Mouse (Mus musculus) brain, embryonic 18.5 days (tissue): ENCODE data around the gene 2610008E11Rik.
"Not testable (repeated sequence)": the region's sequence is repeated elsewhere in the genome, so short reads cannot be mapped to it uniquely, and the experiment has no call there.

Experiments used
- DNase-seq: peaks from one replicate; pipeline ENCODE4 v3.0.0-alpha.2; 2012; ENCODE audit warnings: low read depth, low spot score

The 2610008E11Rik gene

DNA sequence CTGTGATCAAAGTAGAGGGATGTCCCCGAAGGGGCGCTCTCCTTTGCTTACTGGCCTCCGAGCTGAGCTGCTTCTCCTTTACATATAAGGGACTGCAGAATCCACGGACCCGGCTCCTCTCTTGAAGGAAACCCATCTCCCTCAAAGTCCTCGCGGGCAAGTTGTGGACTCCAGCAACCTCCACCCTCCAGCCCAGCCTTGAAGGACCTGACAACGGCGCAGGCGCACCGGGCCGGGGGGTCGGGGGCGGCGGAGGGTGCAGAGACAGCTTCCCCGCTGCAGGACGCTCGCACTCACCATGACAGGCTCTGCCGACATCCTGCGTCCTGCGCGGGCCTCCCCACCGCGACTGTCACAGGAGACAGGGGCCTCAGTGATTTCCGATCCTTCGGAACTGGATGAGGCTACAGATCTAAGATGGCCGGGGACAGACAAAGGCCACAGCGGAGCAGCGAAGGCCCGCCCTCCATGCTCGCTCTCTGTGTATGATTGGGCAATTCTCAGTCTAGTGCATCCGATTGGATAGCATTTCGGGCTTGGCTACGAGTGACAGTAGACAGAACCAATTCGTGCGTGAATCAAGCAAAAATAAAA lies at the start of gene 2610008E11Rik:
Gene 2610008E11Rik, minus strand, starts transcription at position 440 of the 594 bp plus-strand sequence.
- peak; percentile 95 for DNase-seq

DNA sequence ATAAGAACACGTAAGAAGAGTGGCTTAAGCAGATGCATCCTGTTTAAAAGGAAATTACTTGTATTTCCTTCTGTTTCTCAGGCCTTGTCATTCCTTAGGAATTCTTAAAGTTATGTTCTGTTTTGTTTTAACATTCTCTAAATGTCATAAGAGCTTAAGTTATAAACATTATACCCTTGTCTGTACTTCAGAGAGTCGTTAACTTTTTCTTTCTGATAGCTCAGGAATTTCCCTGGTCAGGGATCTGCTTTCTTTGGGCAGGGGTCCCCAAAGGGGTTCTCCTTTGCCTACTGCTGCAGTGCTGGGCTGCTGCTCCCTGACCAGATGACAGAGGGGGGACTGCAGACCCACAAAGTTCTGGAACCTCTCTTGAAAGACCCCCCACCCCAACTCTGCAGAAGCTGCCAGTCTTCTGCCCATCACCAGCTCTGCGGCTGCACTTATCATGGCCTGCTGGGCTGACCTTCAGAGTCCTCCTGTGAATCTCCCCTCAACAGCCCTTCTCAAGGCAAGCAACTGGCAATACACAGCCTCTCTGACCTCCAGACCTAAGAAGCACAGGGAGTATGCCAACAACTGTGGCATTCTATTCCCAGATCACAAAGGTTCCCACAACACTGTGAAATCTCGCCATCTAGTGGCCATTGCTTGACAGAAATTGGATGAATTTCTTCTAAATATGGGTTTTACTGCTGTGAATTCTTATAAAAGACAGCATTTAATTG lies 18.9 kb upstream of the 2610008E11Rik start:
- DNase-seq, result peak; percentile 36

DNA sequence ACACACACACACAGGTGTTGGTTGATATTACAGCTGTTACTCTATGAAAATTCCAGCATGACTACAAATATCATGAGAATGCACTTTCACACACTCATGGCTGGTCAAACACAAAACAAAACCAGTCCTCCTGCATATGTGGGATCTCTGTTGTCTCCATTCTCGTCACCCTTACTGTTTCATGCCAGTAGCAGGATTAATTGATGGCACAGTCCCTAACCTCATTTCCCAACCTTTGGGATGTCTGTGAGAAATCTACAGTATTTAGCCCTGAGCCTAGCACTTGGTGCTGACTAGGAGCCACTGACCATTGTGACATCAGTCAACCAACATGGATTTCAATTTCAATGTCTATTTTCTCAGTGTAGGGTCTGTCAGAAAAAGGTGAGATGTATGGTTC lies 17.7 kb upstream of the 2610008E11Rik start:
- no peak for DNase-seq

DNA sequence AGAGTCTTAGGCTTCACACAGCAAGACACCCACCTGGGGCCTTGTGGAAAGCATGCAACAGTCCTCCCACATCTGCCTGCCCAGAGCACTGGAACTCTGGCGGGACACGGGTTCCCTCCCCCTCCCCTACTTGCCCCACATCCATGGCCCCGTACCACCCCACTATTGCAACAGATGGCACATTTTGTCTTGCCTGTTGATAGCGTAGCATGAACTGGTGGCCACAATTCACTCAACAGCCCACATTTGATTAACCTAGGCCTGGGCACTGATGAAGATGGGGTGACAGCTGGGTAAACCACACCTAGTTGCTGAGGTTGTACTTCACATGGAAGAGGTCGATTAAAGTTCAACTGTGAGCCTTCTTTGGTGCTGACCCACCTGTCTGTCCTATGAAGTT lies 13.1 kb upstream of the 2610008E11Rik start:
- no peak for DNase-seq

DNA sequence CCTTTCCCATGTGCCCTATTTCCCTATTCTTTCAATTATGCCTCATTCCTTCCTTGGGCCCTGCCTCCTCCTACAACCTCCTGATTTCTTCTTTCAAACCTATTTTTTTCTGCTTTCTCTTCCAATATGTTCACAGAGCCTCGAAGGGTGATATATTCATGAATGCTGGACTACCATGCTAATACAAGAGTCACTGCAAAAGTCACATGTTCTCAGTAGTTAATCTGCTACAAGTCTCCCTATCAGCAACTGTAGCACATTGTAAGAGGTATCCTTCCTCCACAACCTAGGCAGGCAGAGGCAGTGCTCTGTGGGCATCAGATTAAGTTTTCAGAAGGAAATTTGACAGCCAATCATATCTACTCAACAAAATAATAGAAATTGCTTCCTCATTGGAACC lies 11.8 kb upstream of the 2610008E11Rik start:
- DNase-seq, result no peak

DNA sequence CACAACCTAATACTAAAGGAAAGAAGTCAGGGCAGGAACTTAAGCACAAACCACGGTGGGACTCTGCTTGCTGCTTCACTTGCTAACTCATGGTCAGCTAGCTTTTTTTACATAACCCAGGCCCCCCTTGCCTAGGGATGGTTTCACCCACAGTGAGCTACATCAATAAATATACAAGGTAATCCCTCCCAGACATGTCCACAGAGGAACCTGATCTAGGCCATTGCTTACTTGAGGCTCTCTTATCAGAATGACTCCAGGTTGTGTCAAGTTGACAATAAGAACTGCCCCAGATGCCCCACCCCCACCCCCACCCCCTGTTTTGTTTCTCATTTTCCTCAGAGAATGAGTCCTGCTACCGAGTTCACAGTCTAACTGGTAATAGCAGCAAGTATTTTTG lies 10.1 kb upstream of the 2610008E11Rik start:
- no peak for DNase-seq

DNA sequence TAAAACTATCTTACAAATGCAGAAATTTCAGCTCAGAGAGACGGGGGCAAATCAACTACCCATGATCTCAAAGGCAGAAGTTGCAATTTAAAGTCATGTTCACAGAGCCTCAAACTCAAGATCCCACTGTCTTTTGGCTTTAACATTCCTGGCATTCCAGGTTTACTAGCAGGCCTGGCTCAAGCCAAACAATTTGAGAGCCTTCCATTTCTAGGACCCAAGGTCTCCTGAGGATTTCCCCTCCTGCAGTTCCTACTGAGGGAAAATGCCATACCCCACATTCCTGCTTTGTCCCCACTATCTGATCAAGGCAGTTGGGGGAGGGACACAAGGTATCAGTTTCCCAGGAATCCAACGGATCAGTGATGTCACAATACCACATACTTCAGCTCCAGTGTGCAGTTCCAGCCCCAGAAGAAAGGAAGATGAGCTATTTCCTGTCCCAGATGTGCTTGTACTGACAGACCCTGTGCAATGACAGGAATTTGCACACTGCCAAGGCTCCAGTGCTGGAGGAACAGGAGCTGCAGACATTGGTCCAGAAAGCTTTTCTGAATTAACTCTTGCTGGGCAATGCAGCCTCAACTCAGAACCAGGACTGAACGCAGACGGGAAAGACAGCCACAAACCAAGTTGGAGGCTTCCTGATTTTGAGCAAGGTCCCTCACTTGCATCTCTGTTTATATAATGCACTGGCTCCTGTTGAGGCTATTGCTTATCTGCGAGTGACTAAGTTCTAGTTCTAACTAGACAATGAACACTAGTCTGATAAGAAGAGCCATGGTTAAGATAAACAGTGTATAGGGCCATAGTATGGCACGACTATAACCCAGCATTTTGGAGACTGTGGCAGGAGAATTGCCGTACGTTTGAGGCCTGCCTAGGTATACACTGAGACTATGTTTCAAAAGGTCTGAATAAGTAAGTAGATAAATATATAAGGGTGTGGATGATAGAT lies 9.2 kb upstream of the 2610008E11Rik start:
- no peak for DNase-seq

DNA sequence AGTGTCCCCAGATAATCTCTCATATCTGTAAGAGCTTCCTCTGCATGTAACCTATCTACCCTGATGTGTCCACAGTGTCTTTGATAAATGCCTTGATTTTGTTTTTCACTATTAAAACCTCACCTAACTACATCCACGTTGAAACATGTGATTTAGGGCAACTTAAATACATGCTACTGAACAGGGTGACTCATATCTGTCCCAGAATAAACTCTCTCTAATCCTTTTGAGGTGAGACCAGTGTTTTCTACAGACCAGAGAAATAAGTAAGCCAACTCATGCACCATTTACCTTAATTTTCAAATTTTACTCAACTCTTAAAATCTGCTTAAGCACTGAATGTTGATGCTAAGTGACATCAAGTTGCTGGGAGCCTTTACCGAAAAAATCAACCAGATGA lies 694 bp downstream of the 2610008E11Rik start:
- no peak for DNase-seq

DNA sequence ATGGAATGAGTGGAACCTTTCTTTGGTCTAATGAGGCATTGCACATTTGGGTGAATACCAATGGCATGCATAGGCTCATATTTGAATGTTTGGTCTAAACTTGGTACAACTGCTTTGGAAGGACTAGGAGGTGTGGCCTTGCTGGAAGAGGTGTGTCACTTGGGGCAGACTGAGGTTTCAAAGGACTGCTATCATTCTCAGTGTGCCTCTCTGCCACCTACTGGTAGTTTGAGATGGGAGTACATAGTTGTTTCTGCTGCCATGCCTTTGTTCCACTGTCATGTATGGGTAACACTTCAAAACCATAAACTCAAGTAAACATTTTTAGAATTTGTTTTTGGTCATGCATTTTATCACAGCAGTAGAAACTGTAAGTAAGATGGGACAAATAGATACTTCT lies 5.7 kb downstream of the 2610008E11Rik start:
- DNase-seq, result no peak

DNA sequence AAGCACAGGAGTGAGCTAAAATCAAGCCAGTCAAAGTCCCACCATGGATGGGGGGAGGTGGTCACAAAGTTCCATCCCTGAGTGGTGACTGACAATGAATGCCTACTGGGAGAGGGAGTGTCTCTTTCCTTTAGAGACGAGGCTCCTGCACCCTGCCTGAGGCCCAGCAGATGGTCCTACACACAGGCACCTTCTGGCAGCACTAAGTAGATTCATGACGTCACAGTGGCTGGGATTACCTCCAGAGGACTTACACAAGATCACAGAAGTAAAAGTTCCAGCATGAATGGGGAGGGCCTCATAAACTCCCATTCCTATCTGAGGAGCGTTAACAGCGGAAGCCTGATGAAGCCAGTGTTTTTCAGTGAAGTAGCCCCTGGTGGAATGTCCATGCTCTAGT lies 8.4 kb downstream of the 2610008E11Rik start:
- DNase-seq, result no peak

DNA sequence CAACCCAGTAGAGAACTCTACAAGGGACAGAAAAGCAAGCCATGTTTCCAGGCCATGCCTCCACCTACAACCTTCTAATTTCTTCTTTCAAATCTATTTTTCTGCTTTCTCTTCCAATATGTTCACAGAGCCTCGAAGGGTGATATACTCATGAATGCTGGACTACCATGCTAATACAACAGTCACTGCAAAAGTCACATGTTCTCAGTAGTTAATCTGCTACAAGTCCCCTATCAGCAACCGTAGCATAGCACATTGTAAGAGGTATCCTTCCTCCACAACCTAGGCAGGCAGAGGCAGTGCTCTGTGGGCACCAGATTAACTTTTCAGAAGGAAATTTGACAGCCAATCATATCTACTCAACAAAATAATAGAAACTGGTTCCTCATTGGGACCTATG lies 10.8 kb downstream of the 2610008E11Rik start:
- no peak for DNase-seq

DNA sequence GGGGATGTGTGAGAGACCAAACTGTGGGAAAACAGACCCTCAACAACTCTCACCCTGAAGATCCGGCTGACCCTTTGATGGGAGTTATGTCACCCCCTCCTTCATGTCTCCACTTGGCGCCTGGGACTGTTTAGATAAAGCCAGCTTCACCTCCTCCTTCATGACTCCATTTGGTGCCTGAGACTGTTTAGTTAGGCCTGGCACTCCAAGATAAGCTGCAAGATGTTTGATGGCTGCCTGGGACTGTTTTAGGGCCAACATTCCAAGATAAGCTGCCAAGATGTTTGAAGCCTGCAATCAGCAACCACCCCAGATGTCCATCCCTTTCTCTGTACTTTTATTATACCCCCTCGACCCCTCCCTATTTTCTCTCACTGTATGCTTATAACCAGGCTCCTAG lies 40.0 kb downstream of the 2610008E11Rik start:
- DNase-seq, result not testable (repeated sequence)

DNA sequence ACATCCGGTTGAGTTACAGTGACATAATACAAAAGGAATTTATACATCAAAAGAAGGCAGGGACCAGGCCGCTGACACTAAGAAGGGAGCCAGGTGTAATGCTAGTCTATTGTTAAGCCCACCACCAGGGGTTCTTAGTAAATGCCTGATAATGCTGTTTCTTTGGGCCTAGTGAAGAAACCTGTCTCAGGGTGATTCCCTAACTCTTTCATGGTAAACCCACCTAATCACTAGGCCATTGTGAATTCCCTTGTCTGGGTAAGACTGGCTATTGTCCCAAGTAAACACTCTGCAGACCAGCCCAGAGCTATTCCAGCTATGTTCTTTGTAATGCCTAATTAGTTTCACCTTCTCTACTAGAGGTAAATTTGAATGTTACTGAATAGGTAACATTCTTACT lies 54.9 kb downstream of the 2610008E11Rik start:
- DNase-seq, result not testable (repeated sequence)

DNA sequence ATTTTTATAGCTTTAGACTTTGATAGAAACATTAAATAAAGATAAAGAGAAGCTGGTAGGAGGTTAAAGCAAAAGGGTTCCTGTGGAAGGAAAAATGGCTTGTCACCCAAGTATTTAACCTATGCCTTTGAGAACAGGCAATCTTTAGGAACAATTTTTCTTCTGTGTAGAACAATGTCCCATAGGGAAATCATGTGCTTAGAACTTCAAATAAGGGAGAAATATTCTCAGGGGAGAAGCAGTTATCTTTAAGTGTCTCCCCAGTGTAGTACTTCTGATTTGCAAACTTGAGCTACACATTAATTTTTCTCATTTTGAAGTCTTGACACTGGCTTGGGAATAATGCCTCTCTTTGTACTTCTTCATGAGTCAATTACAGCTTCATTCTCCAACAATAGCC lies 69.0 kb downstream of the 2610008E11Rik start, which contains the start of gene Olfr57:
Gene Olfr57, plus strand, starts transcription at position 301 of the 400 bp plus-strand sequence.
- DNase-seq, result no peak
